Mouse (Mus musculus) embryonic fibroblast, embryonic 13.5 days (primary cell): Measurements from ENCODE around the gene 1700003E16Rik.
A peak's percentile ranks its signal among the peaks of the same experiment; 100 is the strongest.

Source experiments
- CTCF ChIP-seq: IDR thresholded peaks from 2 replicates; pipeline ENCODE4 v1.5.1; 2011; ENCODE audit warnings: mild to moderate bottlenecking, control low read depth, low read length, moderate library complexity, borderline replicate concordance; ENCODE audit not compliant: insufficient read depth
- POLR2A ChIP-seq: IDR thresholded peaks from 2 replicates; pipeline ENCODE4 v1.6.1; 2011; ENCODE audit warnings: low read depth, mild to moderate bottlenecking, control low read depth, low read length, moderate library complexity

GRCm38 (mm10) chr6:83136881-83137575 lies 19.2 kb upstream of the 1700003E16Rik start:
- TF ChIP-seq CTCF (no peak), POLR2A (peak; percentile 71; the same call in 1 of the 2 replicates)
